Mouse (Mus musculus): ENCODE measurements around the gene Agbl4. TPM values are rescaled to one million over a fixed set of nuclear protein-coding genes. Genes with fewer than 3 reads are reported as not detected.

Agbl4 gene
- polyA plus RNA-seq, 1 experiment from 2014 or later = 2.0 TPM

- no peak for ATAC-seq
- no peak overlapping the region for H3K4me3 ChIP-seq (replicated peaks)
- whole genome bisulfite sequencing = 95% methylated on average over 3 of the region's 3 CpGs
- no peaks in the 10 kb centered on the region for H3K9me3 ChIP-seq
- H3K36me3 ChIP-seq = no peaks in the 10 kb centered on the region
- no peaks in the 10 kb centered on the region for H3K4me1 ChIP-seq (replicated peaks)
- no peak overlapping the region for H3K9ac ChIP-seq (replicated peaks)
- no peak overlapping the region for H3K27ac ChIP-seq
- H3K4me2 ChIP-seq (replicated peaks) = no peak overlapping the region
- H3K27me3 ChIP-seq = no peaks in the 10 kb centered on the region
Observed at GRCm38 (mm10) chr4:110641417-110641816, 244.0 kb downstream of the Agbl4 start.

GRCm38 (mm10) chr4:110662940-110663339, 265.5 kb downstream of the Agbl4 start:
- Histone ChIP-seq H3K27me3 (no peaks in the 10 kb centered on the region), H3K9ac (replicated peaks) (no peak overlapping the region), H3K36me3 (no peaks in the 10 kb centered on the region), H3K4me2 (replicated peaks) (no peak overlapping the region), H3K4me3 (replicated peaks) (no peak overlapping the region), H3K9me3 (no peaks in the 10 kb centered on the region), H3K27ac (no peak overlapping the region), H3K4me1 (replicated peaks) (no peaks in the 10 kb centered on the region)
- ATAC-seq = no peak
- WGBS = 77% methylated on average over 2 of the region's 2 CpGs

GRCm38 (mm10) chr4:110674121-110674520, 276.7 kb downstream of the Agbl4 start:
- Histone ChIP-seq H3K36me3 (no peaks in the 10 kb centered on the region), H3K4me1 (replicated peaks) (no peaks in the 10 kb centered on the region), H3K27me3 (no peaks in the 10 kb centered on the region), H3K4me3 (replicated peaks) (no peak overlapping the region), H3K9me3 (no peaks in the 10 kb centered on the region), H3K27ac (no peak overlapping the region), H3K4me2 (replicated peaks) (no peak overlapping the region), H3K9ac (replicated peaks) (no peak overlapping the region)
- WGBS = 61% methylated on average over 1 of the region's 1 CpGs
- no peak for ATAC-seq

GRCm38 (mm10) chr4:110735141-110735540, 337.7 kb downstream of the Agbl4 start:
- ATAC-seq = no peak
- no peak overlapping the region for H3K9ac ChIP-seq (replicated peaks)
- H3K27ac ChIP-seq = no peak overlapping the region
- H3K9me3 ChIP-seq = no peaks in the 10 kb centered on the region
- 98% methylated on average over 1 of the region's 1 CpGs for WGBS
- no peaks in the 10 kb centered on the region for H3K4me1 ChIP-seq (replicated peaks)
- H3K27me3 ChIP-seq = no peaks in the 10 kb centered on the region
- no peaks in the 10 kb centered on the region for H3K36me3 ChIP-seq
- no peak overlapping the region for H3K4me3 ChIP-seq (replicated peaks)
- no peak overlapping the region for H3K4me2 ChIP-seq (replicated peaks)

- Histone ChIP-seq H3K9me3 (no peaks in the 10 kb centered on the region), H3K4me2 (replicated peaks) (no peak overlapping the region), H3K9ac (replicated peaks) (no peak overlapping the region), H3K4me3 (replicated peaks) (no peak overlapping the region), H3K36me3 (no peaks in the 10 kb centered on the region), H3K27ac (no peak overlapping the region), H3K4me1 (replicated peaks) (no peaks in the 10 kb centered on the region), H3K27me3 (no peaks in the 10 kb centered on the region)
- 89% methylated on average over 2 of the region's 2 CpGs for WGBS
- no peak for ATAC-seq
Observed at GRCm38 (mm10) chr4:110757941-110758340, 360.5 kb downstream of the Agbl4 start.

- 88% methylated on average over 4 of the region's 4 CpGs for WGBS
- Histone ChIP-seq H3K27ac (no peak overlapping the region), H3K9ac (replicated peaks) (no peak overlapping the region), H3K4me1 (replicated peaks) (no peaks in the 10 kb centered on the region), H3K9me3 (no peaks in the 10 kb centered on the region), H3K36me3 (no peaks in the 10 kb centered on the region), H3K4me2 (replicated peaks) (no peak overlapping the region), H3K4me3 (replicated peaks) (no peak overlapping the region), H3K27me3 (no peaks in the 10 kb centered on the region)
- ATAC-seq = no peak
Observed at GRCm38 (mm10) chr4:110788596-110788995, 391.1 kb downstream of the Agbl4 start.

- H3K4me1 ChIP-seq (replicated peaks) = no peaks in the 10 kb centered on the region
- H3K27me3 ChIP-seq = no peaks in the 10 kb centered on the region
- no peak overlapping the region for H3K27ac ChIP-seq
- no peaks in the 10 kb centered on the region for H3K36me3 ChIP-seq
- ATAC-seq = no peak
- H3K9ac ChIP-seq (replicated peaks) = no peak overlapping the region
- 87% methylated on average over 4 of the region's 4 CpGs for WGBS
- H3K4me2 ChIP-seq (replicated peaks) = no peak overlapping the region
- no peaks in the 10 kb centered on the region for H3K9me3 ChIP-seq
- H3K4me3 ChIP-seq (replicated peaks) = no peak overlapping the region
Observed at GRCm38 (mm10) chr4:110799902-110800301, 402.4 kb downstream of the Agbl4 start.

GRCm38 (mm10) chr4:110810947-110811346, 413.5 kb downstream of the Agbl4 start:
- no peaks in the 10 kb centered on the region for H3K36me3 ChIP-seq
- 74% methylated on average over 1 of the region's 1 CpGs for WGBS
- H3K4me2 ChIP-seq (replicated peaks) = no peak overlapping the region
- no peak overlapping the region for H3K9ac ChIP-seq (replicated peaks)
- no peak for ATAC-seq
- no peak overlapping the region for H3K4me3 ChIP-seq (replicated peaks)
- H3K27ac ChIP-seq = no peak overlapping the region
- H3K4me1 ChIP-seq (replicated peaks) = no peaks in the 10 kb centered on the region
- no peaks in the 10 kb centered on the region for H3K27me3 ChIP-seq
- no peaks in the 10 kb centered on the region for H3K9me3 ChIP-seq

- 71% methylated on average over 1 of the region's 1 CpGs for WGBS
- H3K27me3 ChIP-seq = no peaks in the 10 kb centered on the region
- H3K4me1 ChIP-seq (replicated peaks) = no peaks in the 10 kb centered on the region
- ATAC-seq = no peak
- H3K9me3 ChIP-seq = 0 out of 2 replicates have a peak, but pooled peaks cover 2% of the 10 kb centered on the region
- H3K4me2 ChIP-seq (replicated peaks) = no peak overlapping the region
- H3K9ac ChIP-seq (replicated peaks) = no peak overlapping the region
- H3K36me3 ChIP-seq = no peaks in the 10 kb centered on the region
- no peak overlapping the region for H3K4me3 ChIP-seq (replicated peaks)
- H3K27ac ChIP-seq = no peak overlapping the region
Observed at GRCm38 (mm10) chr4:110832776-110833175, 435.3 kb downstream of the Agbl4 start.

- Histone ChIP-seq H3K4me3 (replicated peaks) (no peak overlapping the region), H3K9ac (replicated peaks) (no peak overlapping the region), H3K27ac (no peak overlapping the region), H3K36me3 (no peaks in the 10 kb centered on the region), H3K4me1 (replicated peaks) (no peaks in the 10 kb centered on the region), H3K9me3 (no peaks in the 10 kb centered on the region), H3K4me2 (replicated peaks) (no peak overlapping the region), H3K27me3 (no peaks in the 10 kb centered on the region)
- no peak for ATAC-seq
- WGBS = 78% methylated on average over 2 of the region's 2 CpGs
Observed at GRCm38 (mm10) chr4:110879719-110880443, 482.4 kb downstream of the Agbl4 start.

- Histone ChIP-seq H3K9ac (replicated peaks) (no peak overlapping the region), H3K4me3 (replicated peaks) (no peak overlapping the region), H3K36me3 (no peaks in the 10 kb centered on the region), H3K9me3 (no peaks in the 10 kb centered on the region), H3K27ac (no peak overlapping the region), H3K4me1 (replicated peaks) (no peaks in the 10 kb centered on the region), H3K27me3 (no peaks in the 10 kb centered on the region), H3K4me2 (replicated peaks) (no peak overlapping the region)
- no peak for ATAC-seq
Observed at GRCm38 (mm10) chr4:110916061-110916460, 518.6 kb downstream of the Agbl4 start.

- no peaks in the 10 kb centered on the region for H3K4me1 ChIP-seq (replicated peaks)
- WGBS = 58% methylated on average over 4 of the region's 4 CpGs
- no peak overlapping the region for H3K9ac ChIP-seq (replicated peaks)
- H3K36me3 ChIP-seq = no peaks in the 10 kb centered on the region
- H3K27me3 ChIP-seq = no peaks in the 10 kb centered on the region
- H3K4me3 ChIP-seq (replicated peaks) = no peak overlapping the region
- no peak for ATAC-seq
- H3K9me3 ChIP-seq = no peaks in the 10 kb centered on the region
- no peak overlapping the region for H3K27ac ChIP-seq
- no peak overlapping the region for H3K4me2 ChIP-seq (replicated peaks)
Observed at GRCm38 (mm10) chr4:110916565-110916964, 519.1 kb downstream of the Agbl4 start.

GRCm38 (mm10) chr4:110921013-110921412, 523.6 kb downstream of the Agbl4 start:
- Histone ChIP-seq H3K4me2 (replicated peaks) (no peak overlapping the region), H3K9ac (replicated peaks) (no peak overlapping the region), H3K4me3 (replicated peaks) (no peak overlapping the region), H3K27ac (no peak overlapping the region), H3K36me3 (no peaks in the 10 kb centered on the region), H3K4me1 (replicated peaks) (no peaks in the 10 kb centered on the region), H3K27me3 (no peaks in the 10 kb centered on the region), H3K9me3 (no peaks in the 10 kb centered on the region)
- no peak for ATAC-seq
- 89% methylated on average over 3 of the region's 3 CpGs for WGBS

Measured in midbrain, embryonic 13.5 days (tissue).